Mouse (Mus musculus): ENCODE results near the gene Myo16.

- TF ChIP-seq CTCF (IDR thresholded peaks at IDR 0.05; ENCODE audit: low read depth) = no peak
- no peak for TF ChIP-seq EP300 (IDR thresholded peaks at IDR 0.05; ENCODE audit: low read depth)
Measured at GRCm38 (mm10) chr8:10421516-10422090, 267.9 kb downstream of the Myo16 start.
